Mouse (Mus musculus) WW6 (cell line): ENCODE measurements at regions not wholly inside any gene's neighbourhood (a gene's known extent, or its start where the extent isn't known, plus 50 kb on each side); places are given as distances from the start of the nearest gene placed in this dataset.
"Not testable (repeated sequence)": the region's sequence is repeated elsewhere in the genome, so short reads cannot be mapped to it uniquely, and the experiment has no call there.

Experiments
- DNase-seq: peaks from one replicate; pipeline ENCODE4 v3.0.0-alpha.2; 2013; ENCODE audit warnings: low read depth, low spot score

- no peak for DNase-seq
Measured at GRCm38 (mm10) chr7:73019764-73020354, 355.4 kb upstream of the Rgma start.

- DNase-seq, result no peak
Measured at GRCm38 (mm10) chr7:73021786-73022185, 353.5 kb upstream of the Rgma start.

- no peak for DNase-seq
Measured at GRCm38 (mm10) chr7:73025640-73026039, 349.7 kb upstream of the Rgma start.

- DNase-seq, result no peak
Measured at GRCm38 (mm10) chr7:73028952-73029351, 346.4 kb upstream of the Rgma start.

GRCm38 (mm10) chr7:73031407-73031806 is 343.9 kb upstream of the Rgma start:
- DNase-seq, result no peak

- DNase-seq, result peak; percentile 5
Measured at GRCm38 (mm10) chr7:73032316-73032980, 342.9 kb upstream of the Rgma start.

GRCm38 (mm10) chr7:73036801-73037555 is 338.3 kb upstream of the Rgma start:
- DNase-seq, result no peak

GRCm38 (mm10) chr7:73037638-73038037 is 337.7 kb upstream of the Rgma start:
- DNase-seq, result no peak

GRCm38 (mm10) chr7:73039921-73040320 is 335.4 kb upstream of the Rgma start:
- no peak for DNase-seq

- no peak for DNase-seq
Measured at GRCm38 (mm10) chr7:73044316-73044715, 331.0 kb upstream of the Rgma start.

- no peak for DNase-seq
Measured at GRCm38 (mm10) chr7:73055891-73056290, 319.4 kb upstream of the Rgma start.

GRCm38 (mm10) chr7:73063556-73063955 is 311.8 kb upstream of the Rgma start:
- no peak for DNase-seq

- no peak for DNase-seq
Measured at GRCm38 (mm10) chr7:73068534-73068933, 306.8 kb upstream of the Rgma start.

GRCm38 (mm10) chr7:73069352-73069751 is 306.0 kb upstream of the Rgma start:
- DNase-seq, result no peak

GRCm38 (mm10) chr7:73075391-73075790 is 299.9 kb upstream of the Rgma start:
- not testable (repeated sequence) for DNase-seq

GRCm38 (mm10) chr7:73087496-73088185 is 287.7 kb upstream of the Rgma start:
- no peak for DNase-seq

- no peak for DNase-seq
Measured at GRCm38 (mm10) chr7:73088321-73088720, 287.0 kb upstream of the Rgma start.

- DNase-seq, result no peak
Measured at GRCm38 (mm10) chr7:73091758-73092157, 283.6 kb upstream of the Rgma start.

GRCm38 (mm10) chr7:73094059-73094458 is 281.2 kb upstream of the Rgma start:
- peak; percentile 14 for DNase-seq

- no peak for DNase-seq
Measured at GRCm38 (mm10) chr7:73118871-73119270, 256.4 kb upstream of the Rgma start.

GRCm38 (mm10) chr7:73120276-73120675 is 255.0 kb upstream of the Rgma start:
- no peak for DNase-seq

- DNase-seq, result no peak
Measured at GRCm38 (mm10) chr7:73124976-73125375, 250.3 kb upstream of the Rgma start.
